Mouse (Mus musculus) kidney, postnatal 4 days (tissue): ENCODE measurements around the gene Zscan4-ps2.
"Not testable (repeated sequence)": the region's sequence is repeated elsewhere in the genome, so short reads cannot be mapped to it uniquely, and the experiment has no call there.

ENCODE experiments used
- DNase-seq, 2 experiments: peaks; one replicate each; pipeline ENCODE4 v3.0.0; 2021; ENCODE audit warnings: mixed read lengths in 2 of 2

The Zscan4-ps2 gene

GRCm38 (mm10) chr7:11514010-11514409 lies at the start of gene Zscan4-ps2:
Zscan4-ps2 (plus strand) TSS chr7:11514310.
- DNase-seq: not testable (repeated sequence)
